Mouse (Mus musculus) cerebellum, adult 2 months (tissue): ENCODE results near the gene Unc13d.

ENCODE experiments used
- CTCF ChIP-seq: fragments of 200-500 bp; IDR thresholded peaks from 2 replicates; pipeline ENCODE4 v1.5.1; 2011; ENCODE audit warnings: low read depth, mild to moderate bottlenecking, control low read depth, low read length, moderate library complexity, borderline replicate concordance; ENCODE audit not compliant: insufficient read depth
- POLR2A ChIP-seq: fragments of 200-500 bp; IDR thresholded peaks from 2 replicates; pipeline ENCODE4 v1.6.1; 2011; ENCODE audit warnings: low read length, control low read depth, borderline replicate concordance; ENCODE audit not compliant: insufficient read depth

- peak; percentile 74; the same call in 1 of the 2 replicates for TF ChIP-seq POLR2A
- no peak for TF ChIP-seq CTCF
These were observed 8.8 kb upstream of the Unc13d start, which contains the start of gene Wbp2 for GRCm38 (mm10) chr11:116086258-116087193.
